ENCODE assay signal across 23 mouse cellular contexts in the genomic region with DNA sequence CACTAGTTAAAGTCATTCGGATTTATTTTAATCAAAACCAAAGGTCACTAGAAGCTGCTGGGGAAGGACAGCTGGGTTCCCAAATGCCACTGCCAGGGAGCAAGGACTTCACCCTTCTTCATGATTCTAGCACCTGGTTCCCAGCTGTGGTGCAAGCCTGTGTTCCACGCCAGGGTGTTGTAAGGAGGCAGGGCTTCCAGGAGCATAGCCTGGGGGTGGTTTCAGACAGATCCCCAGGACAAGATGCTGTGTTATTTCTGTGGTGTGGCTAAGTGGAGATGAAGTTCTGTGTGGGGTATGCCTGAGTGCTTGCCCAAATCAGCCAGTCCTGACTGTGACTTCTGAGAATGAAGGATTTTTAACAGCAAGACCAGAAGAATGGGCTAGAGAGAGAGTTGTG. TPM values are rescaled to one million over a fixed set of nuclear protein-coding genes. Genes with fewer than 3 reads are reported as not detected.
DNase-seq lines count a peak whose midpoint lies in the region; ATAC-seq lines count a peak whose summit lies in the region.
"Had no signal": no experiment of that assay in that cellular context is flagged by ENCODE, and none has a peak within 500 bp of the region (broad histone marks: within the 10 kb centered on the region; RNA-seq: fewer than 3 reads in every experiment).

No protein-coding gene starts in this region.

- DNase-seq in heart, adult 11 months, result peak; percentile 86
- no peak for DNase-seq in heart, postnatal 4 days
- DNase-seq in 3T3-L1 (ENCODE audit: low read depth, low spot score) (peak; percentile 6), NIH3T3 (ENCODE audit: low read depth) (peak; percentile 20)
- no peak for DNase-seq in testis, postnatal 14 days (ENCODE audit: low spot score)
- no peak for DNase-seq in cerebellum, postnatal 4 days (ENCODE audit: low spot score in 2 of 2)
- DNase-seq: cerebellum, adult 11 months; cerebellum, postnatal 25 days; gastrocnemius, postnatal 14 days; kidney, adult 18-20 months; kidney, postnatal 25 days; left cerebral cortex, postnatal 4 days; midbrain, embryonic 14.5 days; thymus, adult 18-20 months; thymus, postnatal 4 days had no signal

- no peaks in the 10 kb centered on the region for H3K27me3 ChIP-seq in embryonic facial prominence, embryonic 13.5 days
- H3K27me3 ChIP-seq: forebrain, embryonic 12.5 days; heart, embryonic 15.5 days; hindbrain, embryonic 12.5 days; Patski had no signal

- H3K9me3 ChIP-seq in embryonic facial prominence, embryonic 13.5 days, result 0 out of 2 replicates have a peak, but pooled peaks cover 3% of the 10 kb centered on the region
- H3K9me3 ChIP-seq: heart, embryonic 15.5 days; hindbrain, embryonic 12.5 days had no signal

- H3K9ac ChIP-seq in embryonic facial prominence, embryonic 13.5 days, result no peak overlapping the region
- H3K9ac ChIP-seq: forebrain, embryonic 12.5 days; heart, embryonic 15.5 days; hindbrain, embryonic 12.5 days; liver, embryonic 14.5 days had no signal

- H3K27ac ChIP-seq in embryonic facial prominence, embryonic 13.5 days, result peak overlapping the region; percentile 77; the same call in 1 of the 2 replicates
- H3K27ac ChIP-seq: forebrain, embryonic 12.5 days; heart, embryonic 15.5 days; hindbrain, embryonic 12.5 days; liver, embryonic 14.5 days had no signal

- no peak overlapping the region for H3K4me2 ChIP-seq in embryonic facial prominence, embryonic 13.5 days
- H3K4me2 ChIP-seq: forebrain, embryonic 12.5 days; heart, embryonic 15.5 days; hindbrain, embryonic 12.5 days had no signal

- no peak overlapping the region for H3K4me3 ChIP-seq in embryonic facial prominence, embryonic 13.5 days
- H3K4me3 ChIP-seq: forebrain, embryonic 12.5 days; heart, embryonic 15.5 days; hindbrain, embryonic 12.5 days had no signal

- H3K36me3 ChIP-seq in embryonic facial prominence, embryonic 13.5 days, result peaks cover 39% of the 10 kb centered on the region

- WGBS in embryonic facial prominence, embryonic 13.5 days, result 18% methylated on average over 2 of the region's 2 CpGs

- ATAC-seq in embryonic facial prominence, embryonic 13.5 days (ENCODE audit: insufficient number of reproducible peaks, insufficient read depth, low FRiP score, low TSS enrichment, low read depth), result peak; percentile 37; the same call in 1 of the 2 replicates
- ATAC-seq: activated CD4-positive, CD25-positive, alpha-beta regulatory T cell, adult 4 months; lung, postnatal 0 days; Patski had no signal

- peaks cover 37% of the 10 kb centered on the region for H3K4me1 ChIP-seq in embryonic facial prominence, embryonic 13.5 days
- H3K4me1 ChIP-seq: forebrain, embryonic 12.5 days; heart, embryonic 15.5 days had no signal

RNA-seq across cellular contexts. Expression of gene Disc1, which starts 12.5 kb away (rescaled TPM):
- 1 to 10 TPM; 3.9 to 4.4 TPM for total RNA-seq in heart, postnatal 4 days (2021)
- polyA plus RNA-seq in embryonic facial prominence, embryonic 13.5 days (2015; fragmentation: Nextera tagmentation; extraction: Ambion mirVana), result 3.0 and 3.3 TPM in 2 replicates

RNA-seq across cellular contexts. Expression of gene Tsnax, which starts 28.7 kb away (rescaled TPM):
- 10 to 100 TPM; 71.1 to 77.9 TPM for total RNA-seq in heart, postnatal 4 days (2021)
- polyA plus RNA-seq in embryonic facial prominence, embryonic 13.5 days (2015; fragmentation: Nextera tagmentation; extraction: Ambion mirVana), result 136 and 149 TPM in 2 replicates

Comparison
In these comparisons a context has a peak if more than half of its experiments do, and no peak if none do; other contexts are left out.
1. DNase-seq: peak in heart, adult 11 months (single experiment), 3T3-L1 (single experiment) and NIH3T3 (single experiment); none in heart, postnatal 4 days (single experiment), testis, postnatal 14 days (single experiment) and cerebellum, postnatal 4 days (0 of 2).